Mouse (Mus musculus): ENCODE measurements around the gene Bnip2.

GRCm38 (mm10) chr9:69964370-69964769 lies 24.9 kb upstream of the Bnip2 start:
- TF ChIP-seq CTCF (IDR thresholded peaks at IDR 0.05; ENCODE audit: extremely low read depth, insufficient read depth, low read length) (no peak), POLR2A (IDR thresholded peaks at IDR 0.05; ENCODE audit: extremely low read depth, insufficient read depth, low read length) (no peak)

Data from cortical plate, adult 2 months (tissue).